Mouse (Mus musculus) small intestine, adult 2 months (tissue): ENCODE measurements around the gene Rnaseh2a.

Source experiments
- CTCF ChIP-seq: fragments of 200-500 bp; IDR thresholded peaks from 2 replicates; pipeline ENCODE4 v1.5.1; 2012; ENCODE audit warnings: low read depth, mild to moderate bottlenecking, control low read depth, inconsistent platforms, low read length, moderate library complexity, mixed read lengths; ENCODE audit not compliant: insufficient replicate concordance, insufficient read length; ENCODE audit errors: extremely low read depth
- POLR2A ChIP-seq: fragments of 200-500 bp; IDR thresholded peaks from 2 replicates; pipeline ENCODE4 v1.6.1; 2012; ENCODE audit warnings: low read depth, mild to moderate bottlenecking, control low read depth, inconsistent platforms, low read length, moderate library complexity

DNA sequence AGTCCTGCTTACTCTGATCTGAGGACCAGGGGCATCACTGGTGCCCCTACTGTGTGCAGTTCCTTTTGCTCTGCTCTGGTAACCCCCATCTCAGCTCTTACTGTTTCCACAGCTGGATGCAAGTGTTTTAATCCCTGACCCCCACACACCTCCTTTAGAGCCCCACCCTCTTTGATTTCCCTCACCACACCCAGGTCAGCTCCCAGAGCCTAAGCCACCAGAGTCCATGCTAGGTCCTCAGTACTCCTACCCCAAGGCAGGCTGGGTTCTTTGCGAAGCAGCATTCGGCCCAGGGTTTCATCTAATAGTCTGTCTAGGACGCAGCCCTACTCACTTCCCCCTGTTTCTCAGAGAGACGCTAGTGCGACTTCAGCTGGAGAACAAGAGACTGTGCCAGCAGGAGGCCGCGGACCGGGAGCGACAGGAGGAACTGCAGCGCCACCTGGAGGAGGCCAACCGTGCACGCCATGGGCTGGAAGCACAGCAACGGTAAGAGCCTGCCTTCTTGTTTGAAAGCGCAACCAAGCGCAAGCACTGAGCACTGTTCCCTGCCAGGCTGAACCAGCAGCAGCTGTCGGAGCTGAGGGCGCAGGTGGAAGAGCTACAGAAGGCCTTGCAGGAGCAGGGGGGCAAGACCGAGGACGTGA lies 28.2 kb upstream of the Rnaseh2a start:
- TF ChIP-seq POLR2A = no peak
- TF ChIP-seq CTCF = peak; percentile 95
